Mouse (Mus musculus) adrenal gland, postnatal 36 days (tissue): ENCODE results near the gene Ubxn2a. TPM values are rescaled to one million over a fixed set of nuclear protein-coding genes. Genes with fewer than 3 reads are reported as not detected.

Experiments
- DNase-seq, 2 experiments: peaks; one replicate each; pipeline ENCODE4 v3.0.0; 2021; ENCODE audit warnings: mixed read lengths in 1 of 2
- total RNA-seq, 2 experiments: library from RNA; stranded (reverse); gene quantifications; 2 replicates each; pipeline ENCODE4 v1.2.3; 2021

Ubxn2a gene
- total RNA-seq, 2 experiments from 2014 or later = 41.3 to 43.3 TPM

DNA sequence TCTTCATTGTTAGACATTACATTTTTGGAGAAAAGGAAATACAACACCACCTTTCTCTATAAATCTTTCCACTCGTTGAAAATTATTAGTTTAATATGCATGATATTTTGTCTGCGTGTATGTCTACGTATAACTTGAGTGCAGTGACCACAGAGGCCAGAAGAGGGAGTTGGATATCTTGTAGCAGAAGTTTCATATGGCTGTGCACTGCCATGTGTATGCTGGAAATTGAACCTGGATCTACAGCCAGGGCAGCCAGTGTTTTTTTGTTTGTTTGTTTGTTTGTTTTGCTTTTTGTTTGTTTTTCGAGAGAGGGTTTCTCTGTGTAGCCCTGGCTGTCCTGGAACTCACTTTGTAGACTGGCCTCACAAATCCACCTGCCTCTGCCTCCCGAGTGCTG is 28.5 kb downstream of the Ubxn2a start:
- peak in 1 of 2 experiments; percentile 7 for DNase-seq

DNA sequence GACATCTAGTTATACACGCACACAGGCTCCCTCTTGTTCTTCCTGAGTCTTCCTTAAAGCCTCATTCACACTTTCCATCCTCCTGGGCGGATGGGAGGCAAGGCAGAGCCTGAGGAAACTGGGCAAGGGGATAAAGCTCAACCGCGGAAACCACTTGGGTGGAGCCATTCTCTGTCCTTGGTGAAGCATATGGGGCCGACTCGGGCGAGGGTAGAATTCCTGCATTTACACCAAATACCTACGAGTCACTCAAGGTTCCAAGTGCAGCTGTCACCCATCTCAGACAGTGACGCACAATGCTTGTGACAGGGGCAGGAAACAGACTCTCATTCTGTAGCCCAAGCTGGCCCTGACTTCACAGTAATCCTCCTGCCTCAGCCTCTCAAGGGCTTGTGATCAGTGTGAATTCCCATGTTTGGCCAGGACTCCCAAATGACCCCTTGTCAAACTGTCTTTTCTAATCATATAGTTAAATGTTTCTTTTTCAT is 29.2 kb downstream of the Ubxn2a start:
- no peak for DNase-seq

DNA sequence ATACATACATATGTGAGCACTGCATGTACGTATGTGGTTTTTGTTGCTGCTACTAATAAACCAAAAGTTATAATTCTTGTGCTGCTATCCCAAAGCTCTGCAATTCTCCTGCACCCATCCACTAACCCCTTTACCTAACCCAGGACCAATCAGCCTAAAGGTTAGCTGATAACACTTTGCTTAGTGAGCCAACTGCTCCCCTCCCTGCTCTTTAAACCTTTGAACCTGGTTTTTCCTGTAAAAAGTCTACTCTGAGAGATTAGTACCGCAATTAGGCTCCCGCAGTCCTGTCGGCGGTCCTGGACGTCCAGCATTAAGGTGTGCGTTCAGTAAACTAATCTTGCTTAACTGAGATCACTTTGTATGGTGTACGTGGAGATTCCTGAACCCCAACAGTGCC is 31.9 kb downstream of the Ubxn2a start:
- DNase-seq = no peak

- peak; percentile 85 to 86 for DNase-seq
Measured at GRCm38 (mm10) chr12:4874161-4874927, 33.2 kb downstream of the Ubxn2a start, which contains the start of gene Mfsd2b. TSS of gene Mfsd2b (minus strand) at chr12:4874359.

- no peak for DNase-seq
Measured at GRCm38 (mm10) chr12:4873531-4873930, 34.0 kb downstream of the Ubxn2a start.

- DNase-seq = no peak
Measured at GRCm38 (mm10) chr12:4872983-4873477, 34.5 kb downstream of the Ubxn2a start.

DNA sequence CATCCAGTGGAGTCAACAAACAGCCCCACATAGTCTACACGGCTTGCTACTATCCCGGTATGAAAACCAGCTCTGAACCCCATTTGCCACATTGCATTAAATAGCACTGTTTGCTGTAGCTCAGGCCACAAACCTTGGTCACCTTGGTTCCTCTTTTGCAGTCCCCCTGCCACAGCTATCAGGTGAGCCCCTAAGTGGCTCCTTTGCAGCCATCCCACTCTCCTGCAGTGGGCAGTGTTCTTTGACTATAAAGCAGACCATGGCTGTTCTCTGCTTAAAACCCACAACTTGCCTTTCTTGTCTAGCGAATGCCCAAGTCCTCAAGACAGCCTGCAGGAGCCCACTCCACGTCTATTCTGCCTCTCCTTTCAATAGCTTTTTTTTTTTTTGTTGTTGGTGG is 35.2 kb downstream of the Ubxn2a start:
- no peak for DNase-seq

DNA sequence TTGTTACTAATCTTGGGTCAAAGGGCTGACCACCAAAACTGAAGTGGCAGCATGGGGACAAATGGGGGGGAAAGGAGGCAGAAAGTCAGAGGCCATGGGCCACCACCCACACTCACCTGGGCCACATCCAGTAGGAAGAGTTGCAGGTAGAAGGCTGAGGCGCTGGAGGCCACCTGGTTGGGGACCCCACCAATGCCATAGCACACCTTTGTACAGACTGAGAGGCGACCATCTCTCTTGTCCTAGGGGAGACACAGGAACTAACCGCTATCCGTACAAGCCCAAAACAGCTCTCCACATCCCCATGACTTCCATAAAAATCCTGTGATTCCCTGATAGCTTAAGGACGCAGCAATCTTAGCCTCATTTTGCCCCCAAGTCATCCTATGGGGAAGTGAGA is 36.2 kb downstream of the Ubxn2a start:
- no peak for DNase-seq

DNA sequence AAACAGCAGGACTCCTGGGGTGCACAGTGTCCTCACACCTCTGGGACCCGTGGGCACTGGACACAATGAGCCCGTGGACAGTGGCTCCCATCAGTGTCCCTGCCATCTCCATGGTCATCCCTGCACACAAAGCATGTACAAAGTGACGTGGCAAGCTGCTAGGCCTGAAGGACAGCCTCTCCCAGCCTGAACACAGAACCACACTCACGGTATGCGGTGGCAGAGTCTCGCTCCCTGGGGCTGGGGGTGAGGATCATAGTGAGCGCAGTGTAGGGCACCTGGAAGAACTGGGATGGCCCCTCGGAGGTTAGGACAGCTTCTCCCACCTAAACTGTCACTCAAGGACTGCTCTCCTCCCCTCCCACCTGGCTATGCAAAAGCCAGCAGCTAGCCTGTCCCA is 38.6 kb downstream of the Ubxn2a start:
- no peak for DNase-seq

DNA sequence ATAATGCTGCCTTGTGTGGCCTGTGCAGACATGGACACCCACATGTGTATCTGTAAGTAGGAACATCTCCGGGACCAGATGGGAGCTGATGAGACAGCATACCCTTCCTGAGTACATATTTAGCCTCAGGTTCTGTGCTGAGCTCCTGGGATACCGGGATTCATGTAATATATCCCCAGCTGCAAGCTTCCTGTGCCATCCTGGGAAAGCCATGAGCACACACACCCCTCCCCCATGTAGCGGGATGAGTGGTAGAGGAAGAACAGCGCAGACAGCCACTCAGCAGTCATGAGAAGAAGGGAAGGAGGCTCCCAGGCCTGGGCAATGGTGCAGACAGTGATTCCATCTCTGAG is 43.2 kb downstream of the Ubxn2a start:
- DNase-seq = no peak

- no peak for DNase-seq
Measured at GRCm38 (mm10) chr12:4863654-4864337, 43.7 kb downstream of the Ubxn2a start.

GRCm38 (mm10) chr12:4862672-4863071 is 44.8 kb downstream of the Ubxn2a start:
- DNase-seq = no peak

DNA sequence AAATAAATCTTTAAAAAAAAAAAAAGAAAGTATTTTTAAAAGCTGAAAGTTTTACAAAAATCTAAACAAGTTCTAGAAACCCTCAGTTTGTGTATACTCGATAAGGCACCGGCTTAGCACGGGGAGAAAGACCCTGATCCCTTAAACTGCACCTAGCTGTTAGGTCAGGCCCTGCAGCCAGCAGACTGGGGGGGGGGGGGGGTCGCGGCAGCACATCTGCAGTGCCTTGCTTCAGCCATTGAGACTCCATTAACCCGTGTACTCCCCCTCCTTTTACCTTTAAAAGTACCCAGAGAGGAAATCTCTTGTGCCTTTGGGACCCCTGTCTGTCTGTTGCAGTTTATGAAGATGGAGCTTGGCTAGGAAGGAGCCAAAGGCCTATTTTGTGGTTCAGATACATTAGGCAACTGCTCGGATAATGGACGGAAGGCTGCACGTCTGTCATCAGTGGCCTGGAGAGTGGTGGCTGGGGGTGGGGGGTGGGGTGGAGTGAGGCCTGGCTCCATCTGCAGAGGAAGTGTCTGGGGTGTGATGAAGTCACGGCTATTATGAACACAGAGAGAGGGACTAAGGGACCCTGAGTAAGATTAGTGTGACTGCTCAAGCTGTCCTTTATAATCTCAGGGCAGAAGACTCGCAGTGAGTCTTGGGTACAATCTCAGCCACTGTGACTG is 48.1 kb downstream of the Ubxn2a start:
- no peak for DNase-seq

DNA sequence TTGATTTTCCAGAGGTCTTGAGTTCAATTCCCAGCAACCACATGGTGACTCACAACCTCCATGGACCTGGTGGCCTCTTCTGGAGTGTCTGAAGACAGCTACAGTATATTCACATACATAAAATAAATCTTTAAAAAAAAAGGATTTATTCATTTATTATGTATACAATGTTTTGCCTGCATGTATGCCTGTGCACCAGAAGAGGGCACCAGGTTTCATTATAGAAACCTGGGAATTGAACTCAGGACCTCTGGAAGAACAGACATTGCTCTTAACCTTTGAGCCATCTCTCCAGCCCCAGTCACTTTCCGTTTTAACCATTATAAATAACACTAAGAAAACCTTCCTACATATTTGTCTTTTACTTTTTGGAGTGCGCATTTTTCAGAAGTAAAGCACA is 50.7 kb downstream of the Ubxn2a start:
- DNase-seq = no peak

DNA sequence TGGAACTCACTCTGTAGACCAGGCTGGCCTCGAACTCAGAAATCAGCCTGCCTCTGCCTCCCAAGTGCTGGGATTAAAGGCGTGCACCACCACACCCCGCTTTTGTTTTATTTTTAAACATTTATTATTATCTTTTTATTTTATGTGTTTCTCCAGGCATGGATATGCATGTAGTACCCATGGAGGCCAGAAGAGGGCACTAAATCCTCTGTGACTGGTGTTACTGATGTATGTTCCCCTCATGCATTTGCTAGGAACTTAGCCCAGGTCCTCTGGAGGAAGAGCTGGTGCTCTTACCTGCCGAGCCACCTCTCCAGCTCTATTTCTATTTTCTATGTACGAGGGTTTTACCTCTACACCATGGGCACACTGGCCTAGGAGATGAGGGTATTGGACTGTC is 51.3 kb downstream of the Ubxn2a start:
- DNase-seq = peak in 1 of 2 experiments; percentile 11

- DNase-seq = peak; percentile 53 to 56
Measured at GRCm38 (mm10) chr12:4843741-4844140, 63.8 kb downstream of the Ubxn2a start.

DNA sequence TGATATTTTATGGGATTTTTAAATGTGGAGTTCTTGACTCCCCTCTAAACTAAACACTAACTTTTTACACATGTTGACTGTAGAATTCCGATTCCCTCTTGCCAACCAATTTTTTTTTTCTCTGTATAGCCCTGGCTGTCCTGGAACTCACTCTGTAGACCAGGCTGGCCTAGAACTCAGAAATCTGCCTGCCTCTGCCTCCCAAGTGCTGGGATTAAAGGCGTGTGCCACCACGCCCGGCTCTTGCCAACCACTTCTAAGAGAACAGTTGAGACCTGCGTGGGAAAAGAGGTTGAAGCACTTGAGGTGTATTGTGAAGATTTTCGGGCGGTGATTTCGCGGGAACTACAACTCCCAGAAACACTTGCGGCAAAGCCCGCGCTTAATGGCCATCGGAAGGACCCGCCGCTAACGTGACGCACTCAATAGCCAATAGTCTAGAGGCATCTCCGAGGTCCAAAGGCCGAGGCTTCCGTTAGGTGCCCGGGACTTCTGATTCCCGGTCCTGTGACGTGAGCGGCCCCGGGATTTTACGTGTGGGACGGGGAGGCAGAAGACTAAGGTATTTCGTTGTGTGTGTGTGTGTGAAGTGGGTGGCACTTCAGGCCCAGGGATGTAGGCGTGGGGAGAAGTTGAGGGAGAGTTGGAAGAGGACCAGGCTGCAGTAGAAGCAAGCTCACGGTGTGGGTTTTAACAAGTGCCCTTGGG is 64.5 kb downstream of the Ubxn2a start, which contains the start of gene Wdcp:
Gene Wdcp (plus strand): TSS at position 414 of the 708 bp plus-strand sequence.
- peak; percentile 91 to 92 for DNase-seq

DNA sequence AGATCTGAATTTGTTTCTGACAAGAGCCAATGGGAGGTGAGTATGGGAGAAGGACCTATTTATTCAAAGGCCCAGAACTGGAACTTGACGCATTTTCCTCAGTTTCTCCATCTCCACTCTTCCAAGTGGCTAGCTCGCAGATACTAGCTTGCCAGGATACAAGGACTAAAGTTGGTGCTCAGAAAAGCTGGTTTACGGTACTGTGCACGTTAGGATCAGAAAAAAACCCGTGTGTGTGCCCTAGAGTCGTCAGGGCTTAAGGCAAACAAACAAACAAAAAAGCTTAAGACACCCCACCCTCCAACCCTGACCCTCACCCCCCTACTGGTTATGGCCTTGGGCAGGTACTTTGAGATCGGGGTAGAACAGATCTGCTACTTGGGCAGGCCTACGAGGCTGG is 65.0 kb downstream of the Ubxn2a start:
- DNase-seq = no peak

DNA sequence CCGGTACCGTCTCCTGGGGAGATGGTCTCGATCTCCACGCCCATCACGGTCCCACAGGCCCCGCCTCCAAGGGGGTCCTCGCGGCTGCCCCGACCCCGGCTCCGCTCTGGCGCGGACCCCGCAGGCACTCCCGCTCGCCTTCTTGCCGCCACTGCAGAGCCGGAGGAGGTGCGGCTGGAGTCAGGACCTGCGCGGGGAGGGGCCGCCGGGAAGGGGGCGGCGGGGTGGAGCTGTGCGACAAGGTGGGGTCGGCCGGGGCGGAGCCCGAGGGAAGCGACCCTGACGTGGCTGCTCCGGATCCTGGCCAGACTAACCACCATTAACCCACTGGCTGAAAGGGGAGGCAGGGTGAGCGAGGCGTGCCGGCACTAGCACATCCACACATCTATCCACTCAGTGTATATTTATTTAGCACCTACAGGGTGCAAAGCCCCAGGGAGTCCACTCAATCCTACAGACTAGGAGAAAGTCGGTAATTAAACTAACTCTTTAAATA is 66.1 kb downstream of the Ubxn2a start, which contains the start of gene Fkbp1b:
Gene Fkbp1b (minus strand): TSS at position 200 of the 496 bp plus-strand sequence.
- DNase-seq = peak; percentile 52 to 68

- DNase-seq = peak in 1 of 2 experiments; percentile 10
Measured at GRCm38 (mm10) chr12:4840741-4841140, 66.8 kb downstream of the Ubxn2a start.

DNA sequence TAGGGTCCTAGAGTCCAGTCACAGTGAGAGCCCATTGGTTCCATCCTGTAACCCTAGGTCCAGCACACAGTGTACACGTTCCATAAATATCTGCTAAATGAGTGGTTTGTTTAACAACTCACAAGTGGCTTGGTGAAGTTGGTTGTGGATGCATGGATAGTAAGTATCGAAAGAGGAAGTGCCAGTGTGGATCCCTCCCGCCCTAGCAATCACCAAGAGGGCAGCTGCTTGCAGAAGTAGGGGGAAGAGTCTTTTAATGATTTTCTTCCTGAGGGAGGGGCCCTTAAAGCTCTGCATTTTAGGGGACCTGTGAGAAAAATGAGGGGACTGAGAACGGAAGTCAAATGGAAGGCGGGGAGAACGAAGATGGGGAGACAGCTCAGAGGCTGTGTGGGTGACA is 67.5 kb downstream of the Ubxn2a start:
- no peak for DNase-seq

DNA sequence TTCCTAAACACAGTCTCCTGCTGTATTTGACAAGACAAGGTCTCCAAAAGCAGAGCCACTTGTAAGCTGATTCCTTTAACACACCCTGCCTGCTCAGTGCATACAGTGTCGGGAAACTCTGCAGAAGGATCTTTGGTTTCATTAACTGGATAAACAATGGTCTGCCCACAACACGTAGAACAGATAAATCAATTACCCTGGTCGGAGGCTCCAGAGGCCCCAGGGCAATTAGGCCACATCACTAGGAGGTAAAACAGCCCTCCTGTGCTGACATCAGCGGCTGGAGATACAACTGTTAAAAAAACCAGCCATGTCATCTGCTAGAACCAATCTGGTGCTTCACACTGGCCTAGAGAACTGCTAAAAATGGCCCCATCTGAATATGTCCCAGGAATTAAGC is 70.5 kb downstream of the Ubxn2a start:
- peak; percentile 12 to 29 for DNase-seq
